Mouse (Mus musculus) limb, embryonic 14.5 days (tissue): Measurements from ENCODE around the gene Coa5. TPM values are rescaled to one million over a fixed set of nuclear protein-coding genes. Genes with fewer than 3 reads are reported as not detected.

Source experiments
- ATAC-seq: fragments of 200-750 bp; cut with Nextera tagmentation; 2 replicates; pipeline ENCODE4 v1.8.0; 2017; ENCODE audit warnings: low read depth, moderate number of reproducible peaks, moderate TSS enrichment; ENCODE audit not compliant: low FRiP score
- DNase-seq: peaks from one replicate; pipeline ENCODE4 v3.0.0-alpha.2; 2015; ENCODE audit warnings: low spot score
- H3K27ac ChIP-seq: fragments of 300-500 bp; sonication (generic); replicated peaks from 2 replicates; pipeline ENCODE4 v1.5.1; 2014; ENCODE audit warnings: low read depth, mild to moderate bottlenecking, low read length, moderate library complexity, mixed read lengths
- H3K27me3 ChIP-seq: fragments of 300-500 bp; sonication (generic); 2 replicates; pipeline ENCODE4 v1.6.1; 2014; ENCODE audit warnings: low read length, mixed read lengths; ENCODE audit not compliant: control insufficient read depth, insufficient read depth
- H3K36me3 ChIP-seq: fragments of 300-500 bp; sonication (generic); 2 replicates; pipeline ENCODE4 v1.6.1; 2014; ENCODE audit warnings: mild to moderate bottlenecking, low read length, moderate library complexity, mixed read lengths; ENCODE audit not compliant: control insufficient read depth, insufficient read depth
- H3K4me1 ChIP-seq: fragments of 300-500 bp; sonication (generic); 2 replicates; pipeline ENCODE4 v1.6.1; 2014; ENCODE audit warnings: antibody characterized with exemption, low read length, mixed read lengths; ENCODE audit not compliant: control insufficient read depth, insufficient read depth
- H3K4me2 ChIP-seq: fragments of 300-500 bp; sonication (generic); replicated peaks from 2 replicates; pipeline ENCODE4 v1.6.1; 2014; ENCODE audit warnings: low read depth, mild to moderate bottlenecking, low read length, moderate library complexity; ENCODE audit not compliant: severe bottlenecking
- H3K4me3 ChIP-seq: fragments of 300-500 bp; sonication (generic); replicated peaks from 2 replicates; pipeline ENCODE4 v1.5.1; 2014; ENCODE audit warnings: low read length
- H3K9ac ChIP-seq: fragments of 300-500 bp; sonication (generic); 2 replicates; pipeline ENCODE4 v1.6.1; 2014; ENCODE audit warnings: mild to moderate bottlenecking, low read depth, low read length, moderate library complexity; ENCODE audit not compliant: severe bottlenecking
- H3K9me3 ChIP-seq: fragments of 300-500 bp; sonication (generic); 2 replicates; pipeline ENCODE4 v1.6.1; 2016; ENCODE audit warnings: low read length; ENCODE audit not compliant: control insufficient read depth
- POLR2A ChIP-seq: fragments of 200-500 bp; IDR thresholded peaks from 2 replicates; pipeline ENCODE4 v1.8.0; 2012; ENCODE audit warnings: inconsistent platforms, mild to moderate bottlenecking, moderate library complexity, borderline replicate concordance; ENCODE audit not compliant: insufficient read depth, insufficient read length; ENCODE audit errors: extremely low read depth
- WGBS: fragments of 180-500 bp; shearing (Covaris S2); extraction: QIAGEN DNeasy Blood & Tissue Kit; methylation state at CpG from one replicate; pipeline ENCODE4 v1.1.7; 2014; 5-methylcytosine and 5-hydroxymethylcytosine counted together
- polyA plus RNA-seq, 2 experiments: library from polyadenylated mRNA; depleted of rRNA in 1 of 2; stranded (reverse) in 1 of 2; unstranded in 1 of 2; fragments of >200 nt; fragmentation: Nextera tagmentation in 1 of 2; extraction: Ambion mirVana in 1 of 2; gene quantifications; 2 replicates each; pipeline versions ENCODE4 v1.2.1 to v1.2.3; 2012 to 2014

The Coa5 gene
- polyA plus RNA-seq, 2 experiments: 42.9 to 50.9 TPM

DNA sequence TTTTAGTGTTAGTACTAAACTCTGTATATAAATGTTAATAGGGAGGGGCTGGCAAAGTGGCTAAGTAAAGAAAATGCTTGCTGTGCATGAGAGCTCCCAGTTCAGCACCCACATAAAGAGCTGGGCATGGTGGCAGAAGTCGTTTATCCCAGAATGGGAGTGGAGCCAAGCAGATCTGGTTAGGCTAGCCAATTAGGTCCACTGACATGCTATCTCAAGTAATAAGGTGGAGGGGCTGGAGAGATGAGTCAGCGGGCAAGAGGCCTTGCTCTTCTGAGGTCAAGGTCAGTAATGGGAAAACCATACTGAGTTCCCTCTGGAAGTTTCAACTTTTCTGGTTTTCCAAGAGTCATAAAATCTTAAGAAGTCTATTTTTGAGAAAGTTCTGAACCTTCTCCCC is 992 bp downstream of the Coa5 start:
- Histone ChIP-seq H3K9ac (peak overlapping the region; percentile 90), H3K27me3 (no peaks in the 10 kb centered on the region)

GRCm38 (mm10) chr1:37427144-37427875 is 2.6 kb downstream of the Coa5 start:
- Histone ChIP-seq H3K9me3 (peaks cover 10% of the 10 kb centered on the region), H3K36me3 (peaks cover 23% of the 10 kb centered on the region), H3K9ac (no peak overlapping the region), H3K27me3 (no peaks in the 10 kb centered on the region), H3K27ac (no peak overlapping the region), H3K4me1 (peaks cover 20% of the 10 kb centered on the region), H3K4me3 (no peak overlapping the region), H3K4me2 (no peak overlapping the region)
- WGBS: 94% methylated on average over 8 of the region's 8 CpGs
- ATAC-seq: no peak
- no peak for TF ChIP-seq POLR2A
- no peak for DNase-seq

More for the DNA sequence above, 992 bp downstream of the Coa5 start:
- no peak for TF ChIP-seq POLR2A
- H3K36me3 ChIP-seq: peaks cover 38% of the 10 kb centered on the region
- DNase-seq (no peak), ATAC-seq (no peak)
- peak overlapping the region; percentile 66 for H3K4me2 ChIP-seq
- H3K4me1 ChIP-seq: peaks cover 20% of the 10 kb centered on the region
- peaks cover 8% of the 10 kb centered on the region for H3K9me3 ChIP-seq
- peak overlapping the region; percentile 96 for H3K4me3 ChIP-seq
- WGBS: 88% methylated on average over 2 of the region's 2 CpGs
- H3K27ac ChIP-seq: no peak overlapping the region

DNA sequence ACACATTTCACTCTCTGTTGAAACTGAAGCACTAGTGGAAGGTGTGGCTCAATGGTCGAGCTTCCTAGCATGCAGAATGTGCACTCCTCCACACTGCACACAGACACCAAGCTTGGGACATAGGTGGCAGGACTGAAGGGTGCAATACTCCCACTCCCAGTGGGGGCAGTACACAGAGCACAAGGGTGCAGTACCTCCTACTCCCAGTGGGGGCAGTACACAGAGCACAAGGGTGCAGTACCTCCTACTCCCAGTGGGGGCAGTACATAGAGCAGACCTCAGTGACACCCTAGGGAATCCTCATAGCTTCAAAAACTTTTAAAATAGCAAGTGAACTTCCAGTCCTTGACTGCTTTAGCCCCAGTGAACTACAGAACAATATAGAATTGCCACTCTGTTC is 10.5 kb downstream of the Coa5 start:
- H3K4me2 ChIP-seq: no peak overlapping the region
- no peak for ATAC-seq
- no peaks in the 10 kb centered on the region for H3K4me1 ChIP-seq
- no peaks in the 10 kb centered on the region for H3K27me3 ChIP-seq
- H3K4me3 ChIP-seq: no peak overlapping the region
- H3K27ac ChIP-seq: no peak overlapping the region
- peaks cover 7% of the 10 kb centered on the region for H3K9me3 ChIP-seq
- H3K9ac ChIP-seq: no peak overlapping the region
- 95% methylated on average over 1 of the region's 1 CpGs for WGBS
- H3K36me3 ChIP-seq: peaks cover 32% of the 10 kb centered on the region
- no peak for TF ChIP-seq POLR2A
- DNase-seq: no peak

DNA sequence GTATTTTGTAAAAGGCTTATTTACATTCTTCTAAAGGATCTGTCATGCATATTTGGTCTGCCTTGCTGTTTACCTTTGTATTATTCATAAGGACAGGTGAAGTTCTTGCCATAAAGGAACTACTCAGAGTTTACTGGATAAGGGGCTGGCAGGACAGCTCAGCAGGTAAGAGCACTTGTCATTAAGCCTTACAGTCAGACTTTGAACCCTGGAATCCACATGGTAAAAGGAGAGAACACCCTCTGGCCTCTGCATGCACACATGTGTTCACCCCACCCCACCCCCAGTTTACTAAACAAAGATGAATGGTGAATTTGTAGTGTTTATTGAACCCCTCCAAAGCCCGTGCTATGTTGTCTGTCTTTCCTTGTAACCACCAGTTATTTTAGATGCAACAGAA is 14.5 kb downstream of the Coa5 start:
- Histone ChIP-seq H3K4me2 (no peak overlapping the region), H3K36me3 (peaks cover 29% of the 10 kb centered on the region), H3K27ac (no peak overlapping the region), H3K4me1 (no peaks in the 10 kb centered on the region), H3K9me3 (no peaks in the 10 kb centered on the region), H3K27me3 (no peaks in the 10 kb centered on the region), H3K4me3 (no peak overlapping the region), H3K9ac (no peak overlapping the region)
- DNase-seq (no peak), ATAC-seq (no peak)
- 79% methylated on average over 1 of the region's 1 CpGs for WGBS
- TF ChIP-seq POLR2A: no peak

GRCm38 (mm10) chr1:37409647-37410046 is 20.3 kb downstream of the Coa5 start:
- no peak overlapping the region for H3K4me3 ChIP-seq
- H3K4me1 ChIP-seq: no peaks in the 10 kb centered on the region; the same call in 1 of the 2 replicates
- ATAC-seq (no peak), DNase-seq (no peak)
- H3K4me2 ChIP-seq: no peak overlapping the region
- no peak for TF ChIP-seq POLR2A
- no peak overlapping the region for H3K27ac ChIP-seq
- H3K9ac ChIP-seq: no peak overlapping the region
- no peaks in the 10 kb centered on the region for H3K36me3 ChIP-seq
- no peaks in the 10 kb centered on the region for H3K27me3 ChIP-seq
- H3K9me3 ChIP-seq: no peaks in the 10 kb centered on the region
